Mouse (Mus musculus) monocyte, adult 59 days (primary cell): ENCODE data around the gene Acbd3. TPM values are rescaled to one million over a fixed set of nuclear protein-coding genes. Genes with fewer than 3 reads are reported as not detected.

Experiments
- total RNA-seq, 2 experiments: library from RNA; stranded (reverse); gene quantifications; one replicate each; pipeline ENCODE4 v1.2.4; 2023

Gene Acbd3
- total RNA-seq, result 10 to 100 TPM; 40.8 to 42.4 TPM

DNA sequence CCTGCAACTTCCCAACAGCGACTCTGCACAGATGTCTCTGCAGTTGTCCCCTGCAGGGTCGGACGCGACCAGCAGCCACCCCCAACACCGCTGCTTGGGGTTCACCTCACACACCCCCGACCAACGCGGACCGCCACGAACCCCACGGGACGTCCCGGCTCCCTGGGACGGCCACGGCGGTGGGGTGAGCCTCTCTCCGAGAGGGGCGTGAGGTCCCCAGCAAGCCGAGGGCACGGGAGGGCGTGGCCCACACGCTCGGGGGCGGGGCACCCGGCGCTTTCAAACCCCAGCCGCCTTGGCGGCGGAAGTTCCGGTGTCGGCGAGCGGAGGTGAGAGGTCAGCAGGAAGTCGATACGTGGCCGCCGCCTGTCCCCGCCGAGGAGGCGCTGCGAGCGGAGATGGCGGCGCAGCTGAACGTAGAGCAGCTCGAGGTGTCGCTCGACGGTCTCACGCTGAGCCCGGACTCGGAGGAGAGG lies at the start of gene Acbd3:
Gene Acbd3, plus strand, starts transcription at position 340 of the 476 bp plus-strand sequence.

DNA sequence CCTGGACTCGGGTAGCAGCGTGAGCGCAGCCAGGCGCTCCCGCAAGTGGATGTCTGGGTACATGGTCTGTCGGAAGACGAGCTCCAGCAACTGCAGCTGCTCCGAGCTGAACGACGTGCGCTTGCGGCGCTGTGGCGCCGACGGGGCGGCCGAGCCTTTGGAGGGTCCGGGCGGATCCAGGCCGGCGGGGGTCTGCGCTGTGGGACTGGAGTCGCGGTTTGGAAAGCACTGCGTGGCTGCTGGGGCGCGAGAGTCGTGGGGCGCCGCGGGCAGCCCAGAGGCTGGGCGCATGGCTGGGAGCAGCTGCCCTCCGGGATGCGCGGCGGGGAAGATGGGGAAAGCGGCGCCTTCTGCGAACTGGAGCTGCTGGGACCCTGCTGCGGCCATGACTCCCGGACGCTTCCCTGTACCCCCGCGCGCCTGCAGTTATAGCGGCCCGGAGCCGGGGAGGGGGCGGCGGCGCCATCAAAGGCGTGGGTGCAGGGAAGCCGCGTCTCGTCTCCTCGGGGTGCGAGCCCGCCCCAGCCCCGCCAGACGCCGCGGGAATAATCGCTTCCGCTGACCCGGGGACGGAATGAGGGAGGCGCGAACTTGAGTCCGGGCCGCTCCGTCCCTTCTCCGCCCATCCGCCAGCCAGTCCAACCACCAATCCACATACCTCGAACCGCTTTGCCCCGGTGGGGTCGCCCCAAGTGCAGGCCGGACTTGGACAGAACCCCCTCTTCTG lies 29.1 kb upstream of the Acbd3 start, which contains the start of gene Mixl1:
Gene Mixl1, minus strand, starts transcription at position 409 of the 727 bp plus-strand sequence.

Other genes starting within 250 kb of the Acbd3 start
- gene Stum, start 242.5 kb upstream of the Acbd3 start, total RNA-seq, result 1 to 10 TPM in 1 of 2 experiments, under 1 TPM in 1; 0.85 to 1.3 TPM
- 10 to 100 TPM; 86.1 to 89.9 TPM for gene Parp1, start 157.1 kb upstream of the Acbd3 start, total RNA-seq
- 10 to 100 TPM in 1 of 2 experiments, 1 to 10 TPM in 1; 8.7 to 10.6 TPM for gene Lin9, start 84.9 kb upstream of the Acbd3 start, total RNA-seq
- gene Mixl1, start 29.0 kb upstream of the Acbd3 start, total RNA-seq, result not detected
- 1,000 to 10,000 TPM; 1,677 to 1,772 TPM for gene H3f3a, start 87.9 kb downstream of the Acbd3 start, total RNA-seq
- 10 to 100 TPM; 60.1 to 61.2 TPM for gene Sde2, start 125.1 kb downstream of the Acbd3 start, total RNA-seq
- gene Lefty2, start 167.1 kb downstream of the Acbd3 start, total RNA-seq, result not detected
- 10 to 100 TPM; 17.2 to 18.5 TPM for gene Pycr2, start 178.2 kb downstream of the Acbd3 start, total RNA-seq
- 1 to 10 TPM in 1 of 2 experiments, under 1 TPM in 1; 0.79 to 1.1 TPM for gene Lefty1, start 209.0 kb downstream of the Acbd3 start, total RNA-seq
- 10 to 100 TPM; 35.2 to 39.9 TPM for gene Tmem63a, start 216.3 kb downstream of the Acbd3 start, total RNA-seq